Mouse (Mus musculus): ENCODE data around the gene Sephs2. TPM values are rescaled to one million over a fixed set of nuclear protein-coding genes. Genes with fewer than 3 reads are reported as not detected.

Sephs2 gene
- polyA plus RNA-seq, 1 experiment from 2014 or later: 104 TPM

DNA sequence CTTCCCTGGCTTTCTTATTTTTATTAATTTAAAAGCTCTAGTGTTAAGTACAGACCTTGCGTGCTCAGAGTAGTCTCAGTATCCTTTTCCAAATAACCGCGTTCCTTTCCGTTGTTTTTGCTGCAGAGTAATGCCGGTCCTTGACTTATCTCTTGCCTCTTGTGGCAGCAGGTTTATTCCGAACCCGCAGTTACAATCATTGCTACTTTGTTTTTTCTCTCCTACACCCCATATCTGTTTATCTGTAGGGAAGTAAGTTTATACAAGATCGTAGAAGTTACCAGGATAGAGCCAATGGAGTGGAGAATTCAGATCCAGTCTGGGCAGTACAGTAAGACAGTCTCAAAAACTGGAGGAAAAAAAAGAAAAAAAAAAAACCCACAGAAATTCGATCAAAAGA is 40.1 kb downstream of the Sephs2 start:
- no peak for DNase-seq (ENCODE audit: low spot score)
- peak overlapping the region; percentile 96 for H3K9ac ChIP-seq (ENCODE audit: low read length)
- H3K4me3 ChIP-seq (ENCODE audit: low read depth, low read length): peak overlapping the region; percentile 94
- no peak for ATAC-seq (ENCODE audit: insufficient number of reproducible peaks, low FRiP score, low TSS enrichment, low read depth)
- no peaks in the 10 kb centered on the region for H3K27me3 ChIP-seq (ENCODE audit: control insufficient read depth, insufficient read depth, low read length)
- H3K9me3 ChIP-seq (ENCODE audit: control insufficient read depth, low read length): peaks cover 2% of the 10 kb centered on the region; the same call in 1 of the 2 replicates
- peaks cover 7% of the 10 kb centered on the region for H3K4me1 ChIP-seq (ENCODE audit: control insufficient read depth, insufficient read depth, low read length)
- peaks cover 47% of the 10 kb centered on the region for H3K36me3 ChIP-seq (ENCODE audit: control insufficient read depth, insufficient read depth, low read length)
- H3K27ac ChIP-seq (replicated peaks; ENCODE audit: low read depth, low read length): peak overlapping the region; percentile 98; the same call in 1 of the 2 replicates
- peak overlapping the region; percentile 70 for H3K4me2 ChIP-seq (ENCODE audit: low read depth, severe bottlenecking)
- WGBS: 8% methylated on average over 9 of the region's 9 CpGs

DNA sequence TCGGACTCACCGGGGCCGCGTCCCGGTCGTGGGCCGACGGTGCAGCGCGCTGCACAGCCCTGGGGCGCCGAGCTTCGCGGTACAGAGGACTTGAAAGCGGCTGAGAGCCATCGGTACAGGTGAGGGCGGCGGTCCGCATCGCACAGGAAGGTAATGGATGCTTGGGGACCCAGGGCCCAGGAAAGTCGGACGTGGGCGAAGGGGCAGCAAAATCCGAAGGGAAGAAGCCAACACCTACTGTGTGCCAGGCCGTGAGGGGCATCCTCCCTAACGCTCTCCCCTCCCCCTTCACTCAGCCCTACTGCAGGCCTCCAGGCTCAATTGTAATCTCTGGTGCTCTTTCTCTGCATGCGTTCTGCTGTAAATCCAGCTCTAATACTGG is 40.5 kb downstream of the Sephs2 start:
- under 1% methylated on average over 27 of the region's 27 CpGs for WGBS
- H3K4me1 ChIP-seq (ENCODE audit: control insufficient read depth, insufficient read depth, low read length): peaks cover 7% of the 10 kb centered on the region
- H3K36me3 ChIP-seq (ENCODE audit: control insufficient read depth, insufficient read depth, low read length): peaks cover 44% of the 10 kb centered on the region
- no peaks in the 10 kb centered on the region for H3K27me3 ChIP-seq (ENCODE audit: control insufficient read depth, insufficient read depth, low read length)
- H3K27ac ChIP-seq (replicated peaks; ENCODE audit: low read depth, low read length): peak overlapping the region; percentile 98
- peak overlapping the region; percentile 96 for H3K9ac ChIP-seq (ENCODE audit: low read length)
- ATAC-seq (ENCODE audit: insufficient number of reproducible peaks, low FRiP score, low TSS enrichment, low read depth): peak; percentile 27; the same call in 1 of the 2 replicates
- no peak for DNase-seq (ENCODE audit: low spot score)
- peaks cover 2% of the 10 kb centered on the region; the same call in 1 of the 2 replicates for H3K9me3 ChIP-seq (ENCODE audit: control insufficient read depth, low read length)
- H3K4me3 ChIP-seq (ENCODE audit: low read depth, low read length): peak overlapping the region; percentile 94
- H3K4me2 ChIP-seq (ENCODE audit: low read depth, severe bottlenecking): peak overlapping the region; percentile 70

DNA sequence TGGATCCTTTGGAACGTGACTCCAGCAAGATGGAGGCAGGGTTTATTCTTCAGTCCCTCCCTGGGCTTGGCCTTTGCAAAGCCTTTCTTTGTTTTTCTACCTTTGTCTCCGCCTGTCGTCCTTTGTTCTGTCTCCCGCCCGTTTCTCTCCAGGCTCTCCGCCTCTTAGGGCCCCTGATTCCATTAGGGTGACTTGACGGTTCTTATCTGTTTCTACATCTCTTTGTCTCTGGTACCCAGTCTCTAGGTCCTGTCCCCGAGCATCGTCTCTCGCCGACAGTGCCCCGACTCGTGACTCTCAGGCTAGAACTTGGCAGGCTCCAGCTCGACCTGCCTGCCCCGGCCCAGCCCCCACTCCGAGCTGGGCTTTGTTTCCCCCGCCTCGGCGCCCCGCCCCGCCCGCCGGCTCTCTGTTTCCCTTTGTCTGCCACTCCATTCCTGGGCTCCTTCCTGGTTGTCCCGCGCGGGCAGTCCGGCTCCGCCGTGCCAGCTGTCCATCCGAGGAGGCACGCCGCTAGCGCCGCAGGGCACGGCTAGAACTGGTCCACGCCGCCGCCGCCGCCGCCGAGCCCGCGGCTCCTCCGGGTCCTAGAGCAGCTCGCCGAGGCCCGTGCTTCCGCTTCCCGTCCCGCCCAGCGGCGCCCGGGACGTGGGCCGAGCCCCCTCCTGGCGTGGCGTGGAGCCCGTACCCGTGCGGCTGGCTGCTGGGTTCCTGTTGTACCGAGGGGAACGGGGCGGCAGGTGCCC is 41.1 kb downstream of the Sephs2 start, which contains the start of the genes Zfp553 and Sept1:
Gene Zfp553 (plus strand): TSS at position 440 of the 746 bp plus-strand sequence.
Gene Sept1 (minus strand): TSS at position 509 of the 746 bp plus-strand sequence.
- peaks cover 39% of the 10 kb centered on the region for H3K36me3 ChIP-seq (ENCODE audit: control insufficient read depth, insufficient read depth, low read length)
- DNase-seq (ENCODE audit: low spot score): peak; percentile 90
- H3K4me3 ChIP-seq (ENCODE audit: low read depth, low read length): peak within 1 kb of the TSS; percentile 94
- H3K9ac ChIP-seq (ENCODE audit: low read length): peak within 1 kb of the TSS; percentile 96
- H3K4me1 ChIP-seq (ENCODE audit: control insufficient read depth, insufficient read depth, low read length): peaks cover 7% of the 10 kb centered on the region
- H3K27ac ChIP-seq (replicated peaks; ENCODE audit: low read depth, low read length): peak within 1 kb of the TSS; percentile 98
- WGBS: under 1% methylated on average over 63 of the region's 64 CpGs
- H3K27me3 ChIP-seq (ENCODE audit: control insufficient read depth, insufficient read depth, low read length): no peaks in the 10 kb centered on the region
- peak within 1 kb of the TSS; percentile 70 for H3K4me2 ChIP-seq (ENCODE audit: low read depth, severe bottlenecking)
- H3K9me3 ChIP-seq (ENCODE audit: control insufficient read depth, low read length): peaks cover 2% of the 10 kb centered on the region; the same call in 1 of the 2 replicates
- peak; percentile 84 for ATAC-seq (ENCODE audit: insufficient number of reproducible peaks, low FRiP score, low TSS enrichment, low read depth)

DNA sequence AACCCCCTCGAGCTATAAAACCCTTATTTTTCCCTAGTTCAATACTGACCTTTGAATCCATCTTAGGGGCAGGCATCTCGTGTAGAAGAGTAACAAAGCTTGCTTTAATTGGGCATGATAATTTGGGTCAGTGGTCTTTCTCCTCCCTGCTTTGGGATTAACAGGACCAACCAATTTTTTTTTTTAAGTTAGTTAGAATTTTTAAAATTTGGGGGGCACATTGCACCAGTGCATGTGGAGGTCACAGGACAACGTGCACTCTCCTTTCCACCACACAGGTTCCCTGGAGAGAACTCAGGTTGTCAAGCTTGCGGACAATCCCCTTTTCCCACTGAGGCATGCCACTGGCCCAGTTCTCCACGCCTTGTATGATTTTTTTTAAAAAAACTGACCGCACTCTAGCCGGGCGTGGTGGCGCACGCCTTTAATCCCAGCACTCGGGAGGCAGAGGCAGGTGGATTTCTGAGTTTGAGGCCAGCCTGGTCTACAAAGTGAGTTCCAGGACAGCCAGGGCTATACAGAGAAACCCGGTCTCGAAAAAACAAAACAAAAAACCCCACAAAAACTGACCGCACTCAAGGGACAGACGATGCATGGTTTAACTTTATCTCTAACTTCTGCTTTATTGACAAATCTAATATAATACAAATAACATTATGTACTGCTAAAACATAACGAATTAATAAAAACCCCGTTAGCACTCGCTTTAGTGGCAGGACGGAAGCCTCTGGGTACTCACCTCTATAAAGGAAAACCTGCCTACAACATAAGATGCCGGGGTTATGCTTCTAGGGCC is 41.8 kb downstream of the Sephs2 start:
- DNase-seq (ENCODE audit: low spot score): no peak
- ATAC-seq (ENCODE audit: insufficient number of reproducible peaks, low FRiP score, low TSS enrichment, low read depth): no peak
- H3K4me1 ChIP-seq (ENCODE audit: control insufficient read depth, insufficient read depth, low read length): peaks cover 7% of the 10 kb centered on the region
- H3K9ac ChIP-seq (ENCODE audit: low read length): peak overlapping the region; percentile 96
- peak overlapping the region; percentile 70 for H3K4me2 ChIP-seq (ENCODE audit: low read depth, severe bottlenecking)
- 14% methylated on average over 20 of the region's 20 CpGs for WGBS
- H3K27ac ChIP-seq (replicated peaks; ENCODE audit: low read depth, low read length): peak overlapping the region; percentile 98
- H3K9me3 ChIP-seq (ENCODE audit: control insufficient read depth, low read length): peaks cover 2% of the 10 kb centered on the region; the same call in 1 of the 2 replicates
- H3K27me3 ChIP-seq (ENCODE audit: control insufficient read depth, insufficient read depth, low read length): no peaks in the 10 kb centered on the region
- peaks cover 32% of the 10 kb centered on the region for H3K36me3 ChIP-seq (ENCODE audit: control insufficient read depth, insufficient read depth, low read length)
- H3K4me3 ChIP-seq (ENCODE audit: low read depth, low read length): peak overlapping the region; percentile 94

DNA sequence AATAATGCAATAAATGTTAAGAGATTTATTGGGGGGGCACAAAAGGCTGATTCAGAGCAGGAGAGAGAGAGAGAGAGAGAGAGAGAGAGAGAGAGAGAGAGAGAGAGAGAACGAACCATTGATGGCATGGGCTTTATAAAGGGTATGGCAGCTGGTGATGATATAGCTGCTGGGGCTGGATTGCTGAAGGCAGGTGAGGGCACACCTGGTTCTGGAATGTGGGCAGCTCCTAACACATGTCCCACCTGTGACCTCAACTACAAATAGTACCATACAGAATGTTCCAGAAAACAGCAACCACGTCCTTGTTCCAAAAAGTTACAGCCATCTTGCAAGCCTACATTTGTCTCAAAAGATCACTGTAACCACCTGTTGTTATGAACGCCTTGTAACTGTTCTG is 42.5 kb downstream of the Sephs2 start:
- H3K4me2 ChIP-seq (ENCODE audit: low read depth, severe bottlenecking): peak overlapping the region; percentile 70
- peaks cover 26% of the 10 kb centered on the region for H3K36me3 ChIP-seq (ENCODE audit: control insufficient read depth, insufficient read depth, low read length)
- no peak overlapping the region; the same call in 1 of the 2 replicates for H3K9ac ChIP-seq (ENCODE audit: low read length)
- H3K27ac ChIP-seq (replicated peaks; ENCODE audit: low read depth, low read length): no peak overlapping the region
- H3K4me3 ChIP-seq (ENCODE audit: low read depth, low read length): peak overlapping the region; percentile 94
- peaks cover 7% of the 10 kb centered on the region for H3K4me1 ChIP-seq (ENCODE audit: control insufficient read depth, insufficient read depth, low read length)
- no peak for DNase-seq (ENCODE audit: low spot score)
- H3K27me3 ChIP-seq (ENCODE audit: control insufficient read depth, insufficient read depth, low read length): no peaks in the 10 kb centered on the region
- no peak for ATAC-seq (ENCODE audit: insufficient number of reproducible peaks, low FRiP score, low TSS enrichment, low read depth)
- H3K9me3 ChIP-seq (ENCODE audit: control insufficient read depth, low read length): peaks cover 2% of the 10 kb centered on the region; the same call in 1 of the 2 replicates
- 82% methylated on average over 3 of the region's 3 CpGs for WGBS

DNA sequence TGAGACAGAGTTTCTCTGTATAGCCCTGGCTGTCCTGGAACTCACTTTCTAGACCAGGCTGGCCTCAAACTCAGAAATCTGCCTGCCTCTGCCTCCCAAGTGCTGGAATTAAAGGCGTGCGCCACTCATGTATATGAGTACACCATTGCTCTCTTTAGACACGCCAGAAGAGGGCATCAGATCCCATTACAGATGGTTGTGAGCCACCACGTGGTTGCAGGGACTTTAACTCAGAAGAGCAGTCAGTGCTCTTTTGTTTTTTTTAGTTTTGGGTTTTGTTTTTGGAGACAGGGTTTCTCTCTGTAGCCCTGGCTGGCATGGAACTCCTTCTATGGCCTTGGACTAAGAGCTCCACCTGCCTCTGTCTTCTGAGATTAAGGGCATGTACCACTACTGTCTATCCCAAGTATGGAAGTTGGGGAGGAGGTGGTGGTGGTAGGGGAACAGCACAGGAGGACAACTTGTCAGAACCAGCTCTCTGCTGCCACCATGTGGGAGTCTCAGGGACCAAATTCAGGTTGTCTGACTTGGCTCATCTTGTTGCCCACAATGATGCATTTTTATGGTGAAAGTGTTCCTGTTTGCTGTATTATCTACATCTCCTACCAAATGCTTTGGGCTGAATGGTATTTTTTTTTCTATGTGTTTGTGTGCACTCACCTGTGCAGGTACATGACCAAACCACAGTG is 45.1 kb downstream of the Sephs2 start:
- H3K4me2 ChIP-seq (ENCODE audit: low read depth, severe bottlenecking): no peak overlapping the region
- no peaks in the 10 kb centered on the region for H3K9me3 ChIP-seq (ENCODE audit: control insufficient read depth, low read length)
- ATAC-seq (ENCODE audit: insufficient number of reproducible peaks, low FRiP score, low TSS enrichment, low read depth) (no peak), DNase-seq (ENCODE audit: low spot score) (peak; percentile 83)
- H3K9ac ChIP-seq (ENCODE audit: low read length): no peak overlapping the region
- H3K27me3 ChIP-seq (ENCODE audit: control insufficient read depth, insufficient read depth, low read length): no peaks in the 10 kb centered on the region
- 66% methylated on average over 4 of the region's 4 CpGs for WGBS
- H3K4me3 ChIP-seq (ENCODE audit: low read depth, low read length): no peak overlapping the region; the same call in 1 of the 2 replicates
- no peak overlapping the region for H3K27ac ChIP-seq (replicated peaks; ENCODE audit: low read depth, low read length)
- peaks cover 9% of the 10 kb centered on the region; the same call in 1 of the 2 replicates for H3K36me3 ChIP-seq (ENCODE audit: control insufficient read depth, insufficient read depth, low read length)
- H3K4me1 ChIP-seq (ENCODE audit: control insufficient read depth, insufficient read depth, low read length): peaks cover 7% of the 10 kb centered on the region

DNA sequence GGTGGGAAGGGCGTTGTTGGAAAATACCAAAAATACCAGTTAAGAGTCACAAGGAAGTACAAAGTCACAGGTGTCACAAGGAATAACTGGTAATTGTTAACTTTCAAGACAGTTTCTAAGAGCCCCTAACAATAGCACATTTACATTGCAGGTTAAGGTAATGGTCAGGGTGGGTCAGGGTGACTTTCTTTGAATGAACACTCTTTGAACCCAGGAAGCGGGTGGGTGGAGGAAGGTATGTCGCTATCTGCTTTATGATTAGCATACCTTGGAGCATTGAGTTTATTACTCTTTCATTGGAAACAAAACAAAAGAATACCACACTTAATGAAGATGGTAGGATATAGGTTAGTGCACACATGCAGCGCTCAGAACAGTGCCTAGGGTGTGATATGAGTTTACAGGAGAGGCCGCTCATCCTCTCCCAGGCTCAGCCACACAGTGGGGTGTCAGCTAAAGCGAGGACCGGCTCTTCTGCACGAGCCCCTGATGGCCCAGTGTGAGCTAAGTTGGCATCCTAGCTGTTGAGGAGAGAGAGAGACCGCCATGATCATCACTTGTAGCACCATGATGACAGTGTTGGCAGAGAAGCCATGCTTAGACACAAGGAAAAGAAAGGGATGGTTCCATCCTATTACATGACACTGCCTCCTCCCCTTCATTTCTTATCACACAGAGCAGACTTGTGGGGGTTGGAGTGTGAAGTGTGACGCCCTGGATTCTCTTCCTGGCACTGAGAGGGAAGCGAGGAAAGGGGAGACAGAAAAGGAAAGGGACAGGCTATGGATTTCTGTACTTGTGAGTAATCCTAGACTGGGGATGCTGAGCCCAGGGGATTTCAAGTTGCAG is 48.5 kb downstream of the Sephs2 start:
- no peak overlapping the region for H3K27ac ChIP-seq (replicated peaks; ENCODE audit: low read depth, low read length)
- H3K27me3 ChIP-seq (ENCODE audit: control insufficient read depth, insufficient read depth, low read length): no peaks in the 10 kb centered on the region
- peaks cover 9% of the 10 kb centered on the region; the same call in 1 of the 2 replicates for H3K36me3 ChIP-seq (ENCODE audit: control insufficient read depth, insufficient read depth, low read length)
- H3K4me3 ChIP-seq (ENCODE audit: low read depth, low read length): no peak overlapping the region
- H3K9me3 ChIP-seq (ENCODE audit: control insufficient read depth, low read length): no peaks in the 10 kb centered on the region; the same call in 1 of the 2 replicates
- DNase-seq (ENCODE audit: low spot score) (no peak), ATAC-seq (ENCODE audit: insufficient number of reproducible peaks, low FRiP score, low TSS enrichment, low read depth) (no peak)
- no peak overlapping the region for H3K4me2 ChIP-seq (ENCODE audit: low read depth, severe bottlenecking)
- H3K9ac ChIP-seq (ENCODE audit: low read length): no peak overlapping the region
- H3K4me1 ChIP-seq (ENCODE audit: control insufficient read depth, insufficient read depth, low read length): no peaks in the 10 kb centered on the region
- 84% methylated on average over 11 of the region's 11 CpGs for WGBS

Data from limb, embryonic 11.5 days (tissue).